Mouse (Mus musculus): ENCODE measurements around the gene Kdm6a. TPM values are rescaled to one million over a fixed set of nuclear protein-coding genes. Genes with fewer than 3 reads are reported as not detected.

Gene Kdm6a
- polyA plus RNA-seq (2012; rRNA removed), result 31.6 and 47.4 TPM in 2 replicates
- 23.0 and 38.6 TPM in 2 replicates for polyA plus RNA-seq (2014; fragmentation: Nextera tagmentation; extraction: Ambion mirVana)

DNA sequence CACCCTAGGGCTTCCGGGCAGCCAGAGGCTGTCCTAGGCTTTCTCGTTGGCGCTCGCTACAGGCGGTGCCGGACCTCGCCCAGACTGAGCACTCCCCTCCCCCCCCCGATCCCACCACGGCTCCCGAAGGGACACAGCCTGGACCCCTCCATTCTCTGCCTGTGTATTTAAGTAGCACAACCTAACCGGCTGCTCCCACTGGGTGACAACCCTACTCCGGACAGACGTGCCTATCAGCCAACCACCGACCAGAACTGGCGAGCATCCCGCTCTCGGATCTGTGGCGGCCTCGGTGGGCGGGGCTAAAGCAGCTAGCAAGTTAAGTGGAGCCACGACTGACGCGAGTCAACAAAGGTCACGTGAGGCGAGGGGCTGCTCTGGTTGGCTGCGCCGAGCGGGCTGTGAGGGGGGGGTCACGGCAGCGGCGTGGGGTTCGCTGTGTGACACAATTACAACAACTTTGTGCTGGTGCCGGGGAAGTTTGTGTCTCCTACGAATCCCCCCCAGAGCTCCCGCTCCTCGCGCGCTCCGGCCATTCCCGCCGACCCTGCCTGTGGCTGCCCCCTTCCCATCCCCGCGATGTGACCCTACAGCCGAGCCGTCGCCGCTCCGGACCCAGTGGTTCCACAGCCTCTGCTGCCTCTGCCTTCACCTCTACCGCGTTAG is at the start of gene Kdm6a:
Gene Kdm6a (plus strand): TSS at position 384 of the 666 bp plus-strand sequence.
- Histone ChIP-seq H3K9me3 (ENCODE audit: control insufficient read depth, low read length) (no peaks in the 10 kb centered on the region), H3K4me3 (replicated peaks; ENCODE audit: low read length) (peak within 1 kb of the TSS; percentile 73), H3K4me2 (replicated peaks; ENCODE audit: low read depth, low read length, severe bottlenecking) (peak within 1 kb of the TSS; percentile 55), H3K4me1 (ENCODE audit: control insufficient read depth, insufficient read depth, low read length) (no peaks in the 10 kb centered on the region), H3K9ac (ENCODE audit: low read depth, low read length, severe bottlenecking) (peak within 1 kb of the TSS; percentile 95), H3K27me3 (ENCODE audit: control insufficient read depth, insufficient read depth, low read length) (no peaks in the 10 kb centered on the region), H3K27ac (replicated peaks; ENCODE audit: low read depth, low read length) (peak within 1 kb of the TSS; percentile 98), H3K36me3 (ENCODE audit: control insufficient read depth, insufficient read depth, low read length) (no peaks in the 10 kb centered on the region)
- peak; percentile 48; the same call in 1 of the 2 replicates for TF ChIP-seq POLR2A (IDR thresholded peaks at IDR 0.05; ENCODE audit: borderline replicate concordance, extremely low read depth, insufficient read depth, insufficient read length)
- ATAC-seq (ENCODE audit: low FRiP score, low read depth) (peak; percentile 99), DNase-seq (ENCODE audit: low spot score) (peak; percentile 98)
- WGBS, result under 1% methylated on average over 36 of the region's 50 CpGs

DNA sequence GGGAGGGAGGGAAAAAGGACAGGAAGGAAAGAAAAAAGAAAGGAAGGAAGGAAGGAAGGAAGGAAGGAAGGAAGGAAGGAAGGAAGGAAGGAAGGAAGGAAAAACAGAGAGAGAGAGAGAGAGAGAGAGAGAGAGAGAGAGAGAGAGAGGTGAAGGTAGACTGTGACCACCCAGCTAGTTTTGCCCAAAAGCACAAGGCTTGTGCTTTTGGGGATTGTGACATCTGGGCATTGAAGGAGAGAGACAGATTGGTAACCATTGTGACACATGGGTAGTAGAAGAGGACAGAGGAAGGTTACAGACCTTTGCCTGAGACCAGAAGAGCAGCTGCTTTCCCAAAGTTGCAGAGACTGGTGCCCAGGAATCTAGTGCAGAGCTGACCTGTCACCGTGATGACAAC is 16.8 kb upstream of the Kdm6a start, which contains the start of gene Dusp21:
Gene Dusp21 (plus strand): TSS at position 301 of the 400 bp plus-strand sequence.
- WGBS, result 93% methylated on average over 1 of the region's 1 CpGs
- TF ChIP-seq POLR2A (IDR thresholded peaks at IDR 0.05; ENCODE audit: borderline replicate concordance, extremely low read depth, insufficient read depth, insufficient read length), result no peak
- Histone ChIP-seq H3K9ac (ENCODE audit: low read depth, low read length, severe bottlenecking) (no peak within 1 kb of the TSS), H3K9me3 (ENCODE audit: control insufficient read depth, low read length) (no peaks in the 10 kb centered on the region), H3K27ac (replicated peaks; ENCODE audit: low read depth, low read length) (no peak within 1 kb of the TSS), H3K4me2 (replicated peaks; ENCODE audit: low read depth, low read length, severe bottlenecking) (no peak within 1 kb of the TSS), H3K27me3 (ENCODE audit: control insufficient read depth, insufficient read depth, low read length) (no peaks in the 10 kb centered on the region), H3K4me3 (replicated peaks; ENCODE audit: low read length) (no peak within 1 kb of the TSS), H3K4me1 (ENCODE audit: control insufficient read depth, insufficient read depth, low read length) (no peaks in the 10 kb centered on the region), H3K36me3 (ENCODE audit: control insufficient read depth, insufficient read depth, low read length) (no peaks in the 10 kb centered on the region)
- no peak for DNase-seq (ENCODE audit: low spot score)
- no peak for ATAC-seq (ENCODE audit: low FRiP score, low read depth)

DNA sequence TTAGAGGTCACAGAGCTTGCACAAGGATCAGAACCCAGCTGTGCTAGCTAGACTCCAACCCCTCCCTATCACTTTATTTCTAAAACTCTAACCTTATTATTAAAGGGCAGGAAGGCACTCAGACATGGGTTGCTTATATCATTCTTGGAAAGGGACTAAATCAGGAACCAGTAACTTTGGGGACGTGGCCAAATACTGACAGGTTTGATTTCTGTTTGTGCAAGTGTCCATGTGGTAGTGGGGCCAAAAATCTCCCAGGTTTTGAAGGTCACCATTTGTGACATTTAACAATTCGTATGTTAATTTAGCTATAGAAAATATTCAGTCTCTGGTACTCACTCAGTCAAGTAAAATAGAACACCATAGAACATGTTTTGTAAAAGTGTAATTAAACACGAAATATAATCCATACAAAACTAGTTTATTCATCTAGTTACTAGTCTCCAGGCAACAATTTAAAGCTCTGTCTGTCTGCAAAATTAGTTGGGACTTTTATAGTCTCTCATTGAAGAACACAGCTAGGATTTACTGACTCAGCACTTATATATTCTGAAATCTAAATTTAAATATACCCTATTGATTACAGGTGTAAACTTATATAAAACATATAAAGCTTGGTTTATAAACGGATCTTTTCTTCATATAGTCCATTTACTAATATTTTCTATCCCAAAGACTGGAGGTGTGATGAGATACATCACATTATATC is 1.5 kb upstream of the Kdm6a start:
- no peak for TF ChIP-seq POLR2A (IDR thresholded peaks at IDR 0.05; ENCODE audit: borderline replicate concordance, extremely low read depth, insufficient read depth, insufficient read length)
- peak overlapping the region; percentile 55; the same call in 1 of the 2 replicates for H3K4me2 ChIP-seq (replicated peaks; ENCODE audit: low read depth, low read length, severe bottlenecking)
- H3K27me3 ChIP-seq (ENCODE audit: control insufficient read depth, insufficient read depth, low read length), result no peaks in the 10 kb centered on the region
- DNase-seq (ENCODE audit: low spot score) (no peak), ATAC-seq (ENCODE audit: low FRiP score, low read depth) (no peak)
- 58% methylated on average over 4 of the region's 4 CpGs for WGBS
- no peaks in the 10 kb centered on the region for H3K36me3 ChIP-seq (ENCODE audit: control insufficient read depth, insufficient read depth, low read length)
- H3K4me1 ChIP-seq (ENCODE audit: control insufficient read depth, insufficient read depth, low read length), result no peaks in the 10 kb centered on the region
- H3K9me3 ChIP-seq (ENCODE audit: control insufficient read depth, low read length), result no peaks in the 10 kb centered on the region
- H3K4me3 ChIP-seq (replicated peaks; ENCODE audit: low read length), result peak overlapping the region; percentile 54; the same call in 1 of the 2 replicates
- 0 out of 2 replicates have a peak overlapping the region, but pooled peaks have one; percentile 83 for H3K9ac ChIP-seq (ENCODE audit: low read depth, low read length, severe bottlenecking)
- H3K27ac ChIP-seq (replicated peaks; ENCODE audit: low read depth, low read length), result no peak overlapping the region

DNA sequence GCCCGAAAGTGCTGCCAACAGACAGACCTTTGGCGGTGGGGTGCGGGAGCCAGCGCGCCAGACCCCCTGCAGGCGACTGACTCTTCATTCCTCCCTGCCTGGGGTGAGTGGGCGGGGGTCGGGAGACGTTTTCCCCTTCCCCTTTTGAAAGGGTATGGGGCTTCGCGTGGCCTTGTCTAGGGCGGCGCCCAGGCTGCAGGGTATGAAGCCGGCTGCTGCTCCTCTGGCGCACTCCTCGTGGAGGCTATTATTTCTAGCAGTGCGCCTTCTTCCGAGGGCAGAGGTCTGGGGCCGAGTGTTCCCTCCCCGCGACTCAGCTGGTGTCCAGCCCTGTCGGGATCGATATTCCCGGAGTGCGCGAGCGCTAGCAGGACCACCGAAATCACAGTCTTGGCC is 581 bp upstream of the Kdm6a start:
- no peak for TF ChIP-seq POLR2A (IDR thresholded peaks at IDR 0.05; ENCODE audit: borderline replicate concordance, extremely low read depth, insufficient read depth, insufficient read length)
- Histone ChIP-seq H3K27ac (replicated peaks; ENCODE audit: low read depth, low read length) (peak overlapping the region; percentile 91), H3K27me3 (ENCODE audit: control insufficient read depth, insufficient read depth, low read length) (no peaks in the 10 kb centered on the region), H3K4me3 (replicated peaks; ENCODE audit: low read length) (peak overlapping the region; percentile 54), H3K36me3 (ENCODE audit: control insufficient read depth, insufficient read depth, low read length) (no peaks in the 10 kb centered on the region), H3K4me1 (ENCODE audit: control insufficient read depth, insufficient read depth, low read length) (no peaks in the 10 kb centered on the region), H3K4me2 (replicated peaks; ENCODE audit: low read depth, low read length, severe bottlenecking) (peak overlapping the region; percentile 55), H3K9me3 (ENCODE audit: control insufficient read depth, low read length) (no peaks in the 10 kb centered on the region), H3K9ac (ENCODE audit: low read depth, low read length, severe bottlenecking) (peak overlapping the region; percentile 83)
- under 1% methylated on average over 26 of the region's 28 CpGs for WGBS
- DNase-seq (ENCODE audit: low spot score) (no peak), ATAC-seq (ENCODE audit: low FRiP score, low read depth) (peak; percentile 64)

All from limb, embryonic 14.5 days (tissue).